Mouse (Mus musculus): Measurements from ENCODE around the gene Spata3. TPM values are rescaled to one million over a fixed set of nuclear protein-coding genes. Genes with fewer than 3 reads are reported as not detected.

Gene Spata3
- polyA plus RNA-seq, 1 experiment from 2014 or later = not detected

GRCm38 (mm10) chr1:86048744-86049143 is 32.1 kb downstream of the Spata3 start:
- no peaks in the 10 kb centered on the region for H3K36me3 ChIP-seq (ENCODE audit: control insufficient read depth, insufficient read depth)
- no peak overlapping the region for H3K4me2 ChIP-seq (replicated peaks; ENCODE audit: low read depth)
- H3K4me3 ChIP-seq (ENCODE audit: low read depth, low read length) = no peak overlapping the region
- 0 out of 2 replicates have a peak, but pooled peaks cover 2% of the 10 kb centered on the region for H3K27me3 ChIP-seq (replicated peaks; ENCODE audit: control insufficient read depth, insufficient read depth, low read length)
- H3K4me1 ChIP-seq (replicated peaks; ENCODE audit: control insufficient read depth, insufficient read depth, low read length) = no peaks in the 10 kb centered on the region
- 91% methylated on average over 3 of the region's 3 CpGs for WGBS
- TF ChIP-seq CTCF (IDR thresholded peaks at IDR 0.05; ENCODE audit: low read depth) = no peak
- no peak for ATAC-seq
- H3K27ac ChIP-seq (ENCODE audit: low read depth, low read length) = no peak overlapping the region
- H3K9me3 ChIP-seq (ENCODE audit: control insufficient read depth) = no peaks in the 10 kb centered on the region
- no peak overlapping the region for H3K9ac ChIP-seq (ENCODE audit: low read depth, low read length)

GRCm38 (mm10) chr1:86053198-86053921 is 36.7 kb downstream of the Spata3 start:
- H3K4me1 ChIP-seq (replicated peaks; ENCODE audit: control insufficient read depth, insufficient read depth, low read length) = 0 out of 2 replicates have a peak, but pooled peaks cover 7% of the 10 kb centered on the region
- no peak overlapping the region for H3K4me2 ChIP-seq (replicated peaks; ENCODE audit: low read depth)
- ATAC-seq = no peak
- TF ChIP-seq CTCF (IDR thresholded peaks at IDR 0.05; ENCODE audit: low read depth) = no peak
- WGBS = 84% methylated on average over 12 of the region's 12 CpGs
- H3K36me3 ChIP-seq (ENCODE audit: control insufficient read depth, insufficient read depth) = no peaks in the 10 kb centered on the region
- no peak overlapping the region for H3K27ac ChIP-seq (ENCODE audit: low read depth, low read length)
- H3K27me3 ChIP-seq (replicated peaks; ENCODE audit: control insufficient read depth, insufficient read depth, low read length) = no peaks in the 10 kb centered on the region
- H3K9ac ChIP-seq (ENCODE audit: low read depth, low read length) = no peak overlapping the region
- no peaks in the 10 kb centered on the region for H3K9me3 ChIP-seq (ENCODE audit: control insufficient read depth)
- H3K4me3 ChIP-seq (ENCODE audit: low read depth, low read length) = no peak overlapping the region

- no peaks in the 10 kb centered on the region for H3K27me3 ChIP-seq (replicated peaks; ENCODE audit: control insufficient read depth, insufficient read depth, low read length)
- TF ChIP-seq CTCF (IDR thresholded peaks at IDR 0.05; ENCODE audit: low read depth) = no peak
- ATAC-seq = no peak
- H3K9me3 ChIP-seq (ENCODE audit: control insufficient read depth) = no peaks in the 10 kb centered on the region
- no peak overlapping the region for H3K4me2 ChIP-seq (replicated peaks; ENCODE audit: low read depth)
- H3K36me3 ChIP-seq (ENCODE audit: control insufficient read depth, insufficient read depth) = no peaks in the 10 kb centered on the region
- 41% methylated on average over 3 of the region's 3 CpGs for WGBS
- H3K4me1 ChIP-seq (replicated peaks; ENCODE audit: control insufficient read depth, insufficient read depth, low read length) = 0 out of 2 replicates have a peak, but pooled peaks cover 7% of the 10 kb centered on the region
- no peak overlapping the region for H3K27ac ChIP-seq (ENCODE audit: low read depth, low read length)
- no peak overlapping the region for H3K4me3 ChIP-seq (ENCODE audit: low read depth, low read length)
- H3K9ac ChIP-seq (ENCODE audit: low read depth, low read length) = no peak overlapping the region
These were observed 38.3 kb downstream of the Spata3 start for GRCm38 (mm10) chr1:86054943-86055342.

- Histone ChIP-seq H3K27ac (ENCODE audit: low read depth, low read length) (0 out of 2 replicates have a peak overlapping the region, but pooled peaks have one; percentile 5), H3K4me1 (replicated peaks; ENCODE audit: control insufficient read depth, insufficient read depth, low read length) (0 out of 2 replicates have a peak, but pooled peaks cover 7% of the 10 kb centered on the region), H3K36me3 (ENCODE audit: control insufficient read depth, insufficient read depth) (no peaks in the 10 kb centered on the region), H3K9me3 (ENCODE audit: control insufficient read depth) (no peaks in the 10 kb centered on the region), H3K4me3 (ENCODE audit: low read depth, low read length) (no peak overlapping the region), H3K4me2 (replicated peaks; ENCODE audit: low read depth) (no peak overlapping the region), H3K27me3 (replicated peaks; ENCODE audit: control insufficient read depth, insufficient read depth, low read length) (no peaks in the 10 kb centered on the region), H3K9ac (ENCODE audit: low read depth, low read length) (no peak overlapping the region)
- 51% methylated on average over 4 of the region's 4 CpGs for WGBS
- TF ChIP-seq CTCF (IDR thresholded peaks at IDR 0.05; ENCODE audit: low read depth) = no peak
- peak; percentile 65 for ATAC-seq
These were observed 39.7 kb downstream of the Spata3 start for GRCm38 (mm10) chr1:86056284-86056683.

- peak overlapping the region; percentile 32; the same call in 1 of the 2 replicates for H3K9ac ChIP-seq (ENCODE audit: low read depth, low read length)
- peak overlapping the region; percentile 32 for H3K4me3 ChIP-seq (ENCODE audit: low read depth, low read length)
- no peak overlapping the region; the same call in 1 of the 2 replicates for H3K27ac ChIP-seq (ENCODE audit: low read depth, low read length)
- 0 out of 2 replicates have a peak, but pooled peaks cover 7% of the 10 kb centered on the region for H3K4me1 ChIP-seq (replicated peaks; ENCODE audit: control insufficient read depth, insufficient read depth, low read length)
- H3K36me3 ChIP-seq (ENCODE audit: control insufficient read depth, insufficient read depth) = no peaks in the 10 kb centered on the region
- no peaks in the 10 kb centered on the region for H3K27me3 ChIP-seq (replicated peaks; ENCODE audit: control insufficient read depth, insufficient read depth, low read length)
- TF ChIP-seq CTCF (IDR thresholded peaks at IDR 0.05; ENCODE audit: low read depth) = peak; percentile 96
- ATAC-seq = peak; percentile 65
- no peaks in the 10 kb centered on the region for H3K9me3 ChIP-seq (ENCODE audit: control insufficient read depth)
- 11% methylated on average over 21 of the region's 21 CpGs for WGBS
- H3K4me2 ChIP-seq (replicated peaks; ENCODE audit: low read depth) = peak overlapping the region; percentile 71
These were observed 42.5 kb downstream of the Spata3 start for GRCm38 (mm10) chr1:86058856-86059769.

- no peak for ATAC-seq
- H3K9ac ChIP-seq (ENCODE audit: low read depth, low read length) = no peak overlapping the region
- H3K4me2 ChIP-seq (replicated peaks; ENCODE audit: low read depth) = no peak overlapping the region
- no peak overlapping the region for H3K27ac ChIP-seq (ENCODE audit: low read depth, low read length)
- no peaks in the 10 kb centered on the region for H3K9me3 ChIP-seq (ENCODE audit: control insufficient read depth)
- H3K27me3 ChIP-seq (replicated peaks; ENCODE audit: control insufficient read depth, insufficient read depth, low read length) = no peaks in the 10 kb centered on the region
- peak; percentile 54 for TF ChIP-seq CTCF (IDR thresholded peaks at IDR 0.05; ENCODE audit: low read depth)
- H3K36me3 ChIP-seq (ENCODE audit: control insufficient read depth, insufficient read depth) = no peaks in the 10 kb centered on the region
- WGBS = 77% methylated on average over 6 of the region's 6 CpGs
- H3K4me1 ChIP-seq (replicated peaks; ENCODE audit: control insufficient read depth, insufficient read depth, low read length) = no peaks in the 10 kb centered on the region
- no peak overlapping the region for H3K4me3 ChIP-seq (ENCODE audit: low read depth, low read length)
These were observed 45.9 kb downstream of the Spata3 start for GRCm38 (mm10) chr1:86062523-86062922.
